Mouse (Mus musculus): ENCODE data around the gene C9orf72.

The C9orf72 gene

DNA sequence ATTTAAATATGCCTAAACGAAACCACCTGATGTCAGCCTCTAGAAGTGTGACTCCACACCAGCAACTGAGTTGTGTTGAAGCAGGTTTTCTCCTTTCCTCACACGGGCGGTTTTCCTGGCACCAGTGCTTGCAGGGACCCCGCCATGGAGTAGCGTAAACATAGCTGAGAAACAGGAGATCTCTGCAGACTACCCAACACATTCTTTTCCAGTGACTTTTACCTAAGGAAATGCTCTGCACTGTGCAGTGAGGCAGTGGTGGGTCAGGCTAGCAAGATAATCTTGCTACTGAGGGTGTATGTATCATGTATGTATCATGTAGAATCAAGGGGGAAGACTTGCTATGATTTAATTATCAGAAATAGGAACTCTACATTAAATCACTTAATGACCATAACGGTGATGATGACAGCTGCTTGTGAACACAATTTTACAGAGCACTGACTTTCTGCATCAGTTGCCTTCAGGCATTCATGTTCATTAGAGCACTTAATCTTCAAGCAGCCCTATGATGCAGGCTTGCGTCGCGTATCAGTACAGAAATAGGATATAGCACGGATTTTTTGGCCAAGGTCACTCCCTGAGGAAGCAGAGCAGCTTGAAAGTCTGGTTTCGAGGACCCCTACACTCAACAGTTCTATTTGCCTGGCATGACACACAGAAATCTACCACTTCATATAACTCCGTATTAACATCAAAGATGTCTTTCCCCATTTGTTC is 47.9 kb downstream of the C9orf72 start:
- DNase-seq (ENCODE audit: low spot score in 2 of 2), result no peak

DNA sequence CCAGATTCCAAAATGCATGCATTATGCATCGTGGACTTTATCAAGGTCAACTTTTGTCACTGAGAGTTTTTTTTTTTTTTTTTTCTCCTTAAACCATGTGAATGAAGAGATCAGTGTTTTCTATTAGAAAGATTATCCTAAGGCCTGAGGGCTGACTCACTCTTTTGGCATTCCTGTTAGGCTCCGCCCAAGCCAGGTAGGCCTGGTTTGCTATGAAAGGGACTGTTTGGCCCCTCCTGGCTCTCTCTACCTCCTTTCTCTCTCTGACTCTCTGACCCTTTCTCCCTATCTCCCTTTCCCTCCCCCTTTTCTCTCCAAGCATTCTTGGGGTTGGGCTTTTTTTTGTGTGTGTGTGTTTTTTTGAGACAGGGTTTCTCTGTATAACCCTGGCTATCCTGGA is 50.4 kb downstream of the C9orf72 start:
- DNase-seq (ENCODE audit: low spot score in 2 of 2), result no peak

DNA sequence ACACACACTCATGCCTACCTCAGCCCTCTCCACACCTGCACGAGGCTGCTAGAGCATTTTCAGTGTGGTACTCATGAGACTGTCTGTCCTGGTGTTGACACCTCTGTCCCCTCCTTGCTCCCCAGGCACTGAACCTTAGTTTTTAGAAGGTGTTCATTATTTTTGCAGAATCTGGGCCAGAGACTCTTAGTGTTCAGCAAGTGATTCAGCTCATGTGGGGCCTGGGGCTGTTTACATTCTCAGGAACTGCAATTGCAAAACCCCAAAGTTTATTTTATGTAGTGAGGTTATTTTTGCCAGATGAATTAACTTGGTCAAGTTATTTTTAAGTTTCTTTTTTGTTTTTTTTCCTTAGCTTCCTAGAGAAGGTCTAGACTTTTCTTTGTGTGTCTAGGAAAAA is 52.4 kb downstream of the C9orf72 start:
- no peak for DNase-seq (ENCODE audit: low spot score in 2 of 2)

DNA sequence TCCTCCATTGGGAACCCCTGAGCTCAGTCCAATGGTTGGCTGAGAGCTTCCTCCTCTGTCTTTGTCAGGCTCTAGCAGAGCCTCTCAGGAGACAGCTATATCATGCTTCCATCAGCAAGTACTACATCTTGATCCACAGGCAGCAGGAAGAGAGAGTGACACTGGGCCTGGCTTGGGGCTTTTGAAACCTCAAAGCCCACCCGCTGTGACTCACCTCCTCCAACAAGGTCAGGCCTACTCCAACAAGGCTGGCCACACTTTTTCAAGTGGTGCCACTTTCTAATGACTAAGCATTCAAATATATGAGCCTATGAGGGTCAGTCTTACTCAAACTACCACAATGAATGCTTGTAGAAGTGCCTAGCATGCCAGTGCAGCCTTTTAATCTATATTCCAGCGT is 53.5 kb downstream of the C9orf72 start:
- DNase-seq (ENCODE audit: low spot score in 2 of 2), result no peak

DNA sequence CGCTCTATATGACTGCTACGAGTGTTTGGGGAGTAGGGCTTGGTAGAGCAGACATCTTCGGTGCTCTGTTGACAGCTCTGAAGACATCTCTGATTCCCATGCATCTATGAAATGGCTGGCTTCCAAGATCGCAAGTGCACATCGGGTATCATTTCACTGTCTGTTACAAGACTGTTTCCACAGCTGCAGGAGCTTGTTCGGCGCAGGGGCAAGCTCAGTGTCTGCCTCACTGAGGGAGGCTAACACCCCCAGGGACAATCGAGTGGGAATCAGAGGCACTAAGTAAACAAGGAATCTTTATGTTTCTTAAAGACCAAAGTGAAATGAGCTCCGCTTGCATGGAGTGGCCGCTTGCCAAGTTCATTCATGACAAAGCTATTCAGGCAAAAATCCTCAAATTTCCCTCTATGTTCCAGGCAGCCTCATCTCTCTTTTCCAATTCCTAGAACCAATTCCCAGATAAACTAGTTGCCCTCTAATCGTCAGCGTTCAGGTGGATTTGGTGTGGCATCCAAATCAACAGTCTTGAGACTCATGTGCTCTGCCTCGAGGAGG is 56.3 kb downstream of the C9orf72 start:
- DNase-seq (ENCODE audit: low spot score in 2 of 2), result no peak

DNA sequence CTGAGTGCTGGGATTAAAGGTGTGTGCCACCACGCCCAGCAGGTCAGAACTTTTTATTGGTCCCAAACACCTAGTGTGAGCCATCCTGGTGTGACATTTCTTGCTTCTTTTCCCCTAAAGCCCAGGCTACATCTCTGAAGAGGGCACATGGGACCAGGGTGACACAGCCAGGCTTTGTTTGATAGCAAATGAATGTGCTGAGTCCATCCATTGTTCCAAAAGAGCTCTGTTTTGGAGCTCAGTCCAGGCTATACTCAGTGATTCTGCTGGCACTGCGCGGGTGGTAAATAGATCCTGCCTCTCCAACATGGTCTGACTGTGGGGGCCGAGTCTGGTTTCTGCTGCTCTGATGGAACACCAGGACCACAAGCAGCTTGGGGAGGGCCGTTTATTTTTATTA is 58.1 kb downstream of the C9orf72 start:
- no peak for DNase-seq (ENCODE audit: low spot score in 2 of 2)

DNA sequence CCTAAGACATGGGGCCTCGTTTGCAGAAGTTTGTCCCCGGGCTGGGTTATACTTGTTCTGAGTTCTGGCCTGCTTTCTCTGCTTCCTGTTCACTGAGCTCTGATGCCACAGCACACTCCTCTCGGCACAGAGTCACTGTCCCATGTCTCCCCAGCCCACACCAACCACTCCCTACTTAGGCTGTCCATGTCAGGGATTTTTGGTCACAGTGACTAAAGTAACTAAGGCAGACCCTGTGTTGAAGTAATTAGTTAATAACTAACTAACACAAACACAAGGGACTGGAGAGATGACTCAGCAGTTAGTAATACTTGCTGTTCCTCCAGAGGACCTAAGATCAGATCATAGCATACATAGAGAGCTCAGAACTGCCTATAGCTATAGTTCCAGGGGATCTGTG is 60.0 kb downstream of the C9orf72 start:
- DNase-seq (ENCODE audit: low spot score in 2 of 2), result no peak

DNA sequence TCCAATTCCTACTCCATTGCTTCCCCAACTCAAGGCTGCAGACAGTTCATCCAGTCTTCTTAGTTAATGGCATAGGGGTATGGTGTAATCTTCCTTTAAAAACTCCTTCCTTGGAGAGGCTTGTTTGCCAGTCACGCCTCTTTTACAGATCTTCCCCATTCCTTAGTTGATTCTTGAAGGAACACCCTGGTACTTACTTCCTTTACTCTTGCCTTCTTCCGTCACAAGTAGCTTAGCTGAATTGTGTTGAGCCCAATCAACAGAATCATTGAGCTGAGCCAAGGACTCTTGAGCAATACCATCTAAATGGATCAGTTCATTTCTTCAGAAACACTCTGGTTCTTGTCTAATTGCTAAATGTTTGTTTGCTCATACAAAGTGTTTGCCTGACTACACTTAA is 60.7 kb downstream of the C9orf72 start:
- no peak for DNase-seq (ENCODE audit: low spot score in 2 of 2)

DNA sequence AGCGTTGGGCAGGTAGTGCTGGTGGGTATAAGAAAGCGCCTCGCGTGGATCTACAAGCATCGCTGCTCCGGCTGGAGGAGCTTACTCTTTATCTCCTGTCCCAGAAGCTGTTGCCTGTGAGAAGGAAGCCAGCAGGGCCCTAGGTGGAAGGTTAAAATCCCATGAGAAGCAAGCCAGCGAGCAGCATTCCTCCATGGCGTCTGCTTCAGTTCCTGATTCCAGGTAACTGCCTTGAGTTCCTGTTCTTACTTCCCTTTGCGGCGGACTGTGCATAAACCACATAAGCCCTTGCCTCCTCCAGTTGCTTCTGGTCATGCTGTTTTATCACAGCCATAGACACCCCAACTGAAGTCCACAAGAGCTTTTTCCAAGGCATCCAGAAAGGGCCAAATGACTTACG is 68.2 kb downstream of the C9orf72 start:
- no peak for DNase-seq (ENCODE audit: low spot score in 2 of 2)

DNA sequence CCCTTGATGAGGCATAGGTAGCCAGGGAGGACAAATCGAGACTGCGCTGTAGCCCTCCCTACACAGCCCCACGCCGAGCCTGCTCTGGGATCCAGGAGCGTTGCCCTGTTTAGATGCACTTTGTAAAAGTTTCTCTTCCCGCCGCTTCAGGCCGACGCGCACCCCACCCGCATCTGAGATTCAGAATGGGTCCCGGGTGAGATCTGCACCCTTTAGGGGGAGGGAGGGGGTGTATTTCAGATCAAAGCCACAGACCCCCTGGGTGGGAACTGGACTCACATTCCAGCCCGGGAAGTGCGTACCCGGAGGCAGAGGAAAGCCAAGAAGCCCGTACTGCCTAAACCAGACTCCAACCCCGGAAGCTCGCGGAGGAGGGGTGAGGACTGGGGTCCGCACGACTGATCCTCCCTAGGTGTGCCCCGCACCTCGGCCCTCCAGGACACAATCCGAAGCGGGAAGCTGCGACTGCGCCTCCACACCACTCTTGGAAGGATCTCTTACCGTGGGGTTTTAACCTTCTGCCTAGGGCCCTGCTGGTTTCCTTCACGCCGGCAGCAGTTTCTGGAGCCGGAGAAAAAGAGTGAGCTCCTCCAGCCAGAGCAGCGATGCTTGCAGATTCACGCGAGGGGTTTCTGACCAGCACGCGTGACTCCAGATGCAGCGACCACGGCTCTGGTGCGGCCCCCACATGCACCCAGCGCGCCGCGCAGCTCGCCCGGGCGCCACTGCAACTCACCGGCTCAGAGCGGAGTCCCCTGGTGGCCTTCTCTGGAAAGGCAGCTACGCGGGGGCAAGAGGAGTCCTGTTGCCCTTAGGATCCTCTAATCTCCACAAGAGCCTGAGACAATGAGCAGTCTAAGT is 69.0 kb downstream of the C9orf72 start, which contains the start of gene Mob3b:
Gene Mob3b, minus strand, starts transcription at position 734 of the 861 bp plus-strand sequence.
- peak; percentile 80 to 88 for DNase-seq (ENCODE audit: low spot score in 2 of 2)

DNA sequence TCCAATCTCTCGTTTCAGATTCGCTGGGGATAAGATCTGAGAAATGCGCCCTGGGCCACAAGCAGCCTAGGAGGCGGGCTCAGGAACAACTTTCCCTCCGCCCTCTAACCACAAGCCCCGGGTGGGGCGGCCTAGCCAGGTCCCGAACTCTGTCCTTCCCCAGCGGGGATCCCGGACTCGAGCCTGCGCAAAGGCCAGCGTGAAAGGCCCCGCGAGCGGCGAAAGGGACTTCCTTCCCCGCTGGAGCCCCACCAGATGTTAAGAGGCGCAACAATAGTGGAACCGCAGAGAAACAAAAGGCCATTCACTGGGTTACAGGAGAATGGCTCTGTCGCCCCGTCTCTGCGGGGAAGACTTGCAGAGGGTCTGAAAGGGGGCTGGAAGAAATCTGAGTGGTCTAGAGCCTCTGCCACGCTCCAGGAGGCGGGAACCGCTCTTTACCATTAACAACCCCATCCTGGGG is 69.8 kb downstream of the C9orf72 start:
- peak; percentile 76 to 79 for DNase-seq (ENCODE audit: low spot score in 2 of 2)

DNA sequence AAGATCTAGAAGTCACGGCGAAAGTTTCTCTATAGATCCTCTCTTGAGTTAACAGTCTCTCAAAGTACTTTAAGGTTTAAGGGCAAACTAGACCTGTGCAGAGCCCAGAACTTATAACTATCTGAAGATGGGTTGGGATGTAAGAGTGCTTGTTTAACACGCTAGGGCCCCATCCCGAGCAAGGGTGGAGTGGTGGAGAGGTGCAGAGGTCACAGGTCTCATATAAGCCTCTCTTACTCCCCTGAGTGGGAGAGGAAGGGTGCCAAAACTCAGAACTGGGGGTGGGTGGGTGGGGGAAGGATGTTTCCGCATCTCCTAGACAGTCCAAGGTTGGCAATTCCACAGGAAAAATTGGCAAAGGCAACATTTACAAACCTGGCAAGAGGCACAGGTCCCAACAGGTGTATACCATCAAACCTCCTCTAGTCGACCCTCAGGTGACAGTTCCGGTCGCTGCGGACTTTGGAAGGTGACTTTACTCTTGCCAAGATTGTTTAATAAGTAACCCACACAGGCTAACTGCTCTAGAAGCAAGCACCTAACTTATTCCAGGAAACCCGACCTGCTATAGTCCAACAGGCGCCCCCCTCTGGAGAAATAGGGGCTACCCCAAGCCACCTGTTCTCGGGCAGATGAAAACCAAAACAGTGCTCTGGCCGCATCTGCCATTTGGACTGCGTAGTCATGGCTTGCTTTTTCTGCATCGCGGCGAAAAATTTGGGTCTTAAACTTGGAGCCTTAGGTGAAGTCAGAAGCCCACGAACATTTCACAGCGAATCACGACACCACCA is 70.6 kb downstream of the C9orf72 start:
- DNase-seq (ENCODE audit: low spot score in 2 of 2), result peak; percentile 41 to 46

DNA sequence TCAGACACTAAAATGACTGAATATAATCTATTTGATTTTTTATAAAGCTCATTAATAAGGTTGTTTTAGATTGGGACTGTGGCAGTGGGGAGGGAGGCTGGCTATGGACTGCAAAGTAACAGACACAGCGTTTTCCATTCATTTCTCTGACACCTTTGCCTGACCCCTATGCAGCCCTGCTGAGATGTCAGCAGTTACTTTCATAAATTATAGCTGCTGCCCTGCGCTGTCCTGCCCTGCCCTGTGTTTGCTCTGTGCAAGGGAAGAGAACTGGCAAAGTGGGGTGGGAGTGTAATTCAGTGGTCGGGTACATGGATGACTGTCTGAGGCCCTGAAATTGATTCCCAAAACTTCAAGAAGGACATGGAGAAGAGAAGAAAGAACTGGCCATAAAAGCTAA is 71.9 kb downstream of the C9orf72 start:
- DNase-seq (ENCODE audit: low spot score in 2 of 2), result no peak

DNA sequence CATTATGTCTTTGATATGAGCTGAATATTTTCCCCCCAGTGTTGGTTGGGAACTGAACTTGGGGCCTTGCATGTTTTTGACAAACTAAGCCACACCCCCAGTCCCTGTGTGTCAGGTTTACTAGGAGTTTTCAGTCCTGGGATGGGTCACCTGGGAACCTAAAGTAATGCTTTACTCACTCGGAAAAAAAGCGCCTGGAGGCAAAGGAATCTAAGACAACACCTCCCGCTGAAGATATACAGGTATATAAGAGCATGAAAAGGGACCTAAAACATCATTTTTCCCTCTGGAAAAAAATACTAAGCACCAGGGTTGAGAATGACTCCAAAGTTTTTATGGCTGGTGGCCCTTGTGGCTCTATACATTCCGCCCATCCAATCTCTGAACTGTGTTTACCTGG is 74.2 kb downstream of the C9orf72 start, which contains the start of gene Ifnk:
Gene Ifnk, plus strand, starts transcription at position 301 of the 400 bp plus-strand sequence.
- no peak for DNase-seq (ENCODE audit: low spot score in 2 of 2)

DNA sequence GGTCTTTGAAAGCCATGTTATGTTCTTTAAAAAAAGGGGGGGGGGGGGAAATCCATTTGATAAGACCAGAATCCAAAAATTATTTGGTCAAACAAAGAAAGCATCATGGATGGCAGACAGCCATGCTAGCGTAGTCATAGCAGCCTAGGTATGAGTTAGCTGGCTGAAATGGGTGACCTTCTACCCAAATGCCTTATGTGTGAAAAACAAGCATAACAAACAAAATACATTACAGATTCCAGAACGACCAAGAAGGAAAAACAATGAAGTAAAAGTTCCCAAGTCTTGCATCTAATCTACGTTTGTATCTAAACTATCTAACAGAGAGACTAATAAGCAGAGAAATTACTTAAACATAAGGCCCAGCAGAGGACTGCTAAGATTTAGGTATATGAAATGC is 75.3 kb downstream of the C9orf72 start:
- no peak for DNase-seq (ENCODE audit: low spot score in 2 of 2)

DNA sequence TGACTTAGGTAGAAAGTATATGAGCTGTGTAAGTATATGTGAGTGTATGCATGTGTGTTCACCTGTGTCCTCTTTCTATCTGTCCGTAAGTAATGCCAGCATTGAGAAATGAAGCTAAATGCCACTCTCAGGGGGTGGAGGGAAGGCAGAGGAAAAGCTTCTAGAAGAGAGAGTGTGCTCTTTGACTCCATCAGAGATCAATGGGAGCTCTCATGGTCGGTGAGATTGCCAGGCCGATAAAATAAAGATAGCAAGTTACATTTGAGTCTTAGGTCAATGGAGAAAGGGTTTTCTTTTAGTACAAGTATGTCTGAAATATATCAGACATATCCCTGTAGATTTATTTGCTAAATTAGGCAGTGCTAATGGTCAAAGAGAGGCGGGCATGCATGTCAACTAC is 77.6 kb downstream of the C9orf72 start:
- no peak for DNase-seq (ENCODE audit: low spot score in 2 of 2)

DNA sequence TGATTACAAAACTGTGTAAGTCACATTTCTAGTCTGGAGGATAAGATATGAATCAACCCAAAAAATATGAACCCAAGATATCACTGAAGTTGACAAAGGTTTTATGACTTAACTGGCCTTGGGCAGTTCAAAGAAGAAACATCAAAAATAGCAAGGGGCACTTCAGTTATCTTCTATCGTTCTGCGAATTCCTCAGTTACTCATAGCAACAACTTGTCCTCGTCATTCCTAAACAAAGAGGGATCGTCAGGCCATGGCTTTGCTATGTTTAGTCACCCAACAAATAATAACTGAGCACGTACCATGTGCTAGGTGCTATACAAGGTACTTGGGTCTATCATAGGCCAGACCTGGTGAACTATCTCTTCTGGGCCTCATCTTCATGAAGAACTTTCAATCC is 79.4 kb downstream of the C9orf72 start:
- DNase-seq (ENCODE audit: low spot score in 2 of 2), result no peak

DNA sequence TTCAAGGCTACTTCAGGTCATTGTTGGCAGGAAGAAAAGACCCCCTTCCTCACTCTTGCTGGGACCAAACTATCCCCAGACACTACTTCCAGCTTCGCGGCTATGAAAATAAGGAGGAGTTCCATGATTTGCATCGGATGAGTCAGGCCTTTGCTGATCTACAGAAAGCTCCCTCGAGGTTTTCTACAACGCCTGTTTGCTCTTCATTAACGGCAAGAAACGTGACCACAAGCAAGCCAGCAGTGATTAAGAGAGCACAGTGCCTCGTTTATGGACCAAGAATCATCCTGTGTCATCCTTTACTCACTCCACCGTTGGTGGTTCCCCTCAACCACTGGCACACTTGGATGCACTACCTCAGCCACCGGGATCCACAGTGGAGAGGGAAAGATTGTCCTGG is 80.2 kb downstream of the C9orf72 start:
- no peak for DNase-seq (ENCODE audit: low spot score in 2 of 2)

DNA sequence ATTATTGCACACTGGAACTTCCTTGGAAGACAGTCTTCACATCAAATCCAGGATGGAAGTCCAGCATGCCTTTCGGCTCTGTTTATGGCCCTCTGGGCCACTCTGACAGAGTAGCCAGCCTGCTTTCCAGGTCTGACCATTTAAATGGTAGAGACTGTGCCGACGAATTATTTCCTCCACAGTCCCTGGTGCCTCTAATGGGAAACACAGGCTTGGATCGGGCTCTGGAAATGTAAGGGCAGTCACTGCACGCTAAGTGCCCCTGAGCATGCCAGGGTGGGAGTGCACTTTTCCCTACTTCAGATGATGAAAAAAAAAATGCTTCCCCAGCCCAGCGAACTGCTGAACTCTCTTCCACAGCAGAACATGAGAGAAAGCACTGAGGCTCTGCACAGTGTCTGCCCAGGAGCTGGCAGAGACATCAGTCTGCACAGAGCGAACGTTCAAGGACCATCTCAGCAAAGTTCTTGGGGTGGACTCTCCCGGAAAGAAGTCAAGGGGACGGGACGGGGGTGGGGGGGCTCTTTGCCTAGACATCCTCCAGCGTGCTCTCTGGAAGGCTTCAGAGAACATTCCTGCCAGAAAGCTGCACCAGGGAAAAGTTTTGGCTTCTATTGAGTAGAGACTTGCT is 82.4 kb downstream of the C9orf72 start:
- DNase-seq (ENCODE audit: low spot score in 2 of 2), result no peak
